Mouse (Mus musculus) hindbrain, postnatal 0 days (tissue): ENCODE data around the gene Arl5c. TPM values are rescaled to one million over a fixed set of nuclear protein-coding genes. Genes with fewer than 3 reads are reported as not detected.
A peak's percentile ranks its signal among the peaks of the same experiment; 100 is the strongest.

Source experiments
- ATAC-seq: fragments of 200-750 bp; cut with Nextera tagmentation; 2 replicates; pipeline ENCODE4 v1.8.0; 2017; ENCODE audit warnings: mild to moderate bottlenecking, moderate TSS enrichment, moderate library complexity
- DNase-seq: peaks from one replicate; pipeline ENCODE4 v3.0.0-alpha.2; 2015; ENCODE audit warnings: low spot score
- H3K27ac ChIP-seq: fragments of 300-500 bp; sonication (generic); 2 replicates; pipeline ENCODE4 v1.5.1; 2014; ENCODE audit warnings: mild to moderate bottlenecking
- H3K27me3 ChIP-seq: fragments of 300-500 bp; sonication (generic); 2 replicates; pipeline ENCODE4 v1.6.1; 2014; ENCODE audit warnings: low read length, mixed read lengths; ENCODE audit not compliant: insufficient read depth
- H3K36me3 ChIP-seq: fragments of 300-500 bp; sonication (generic); 2 replicates; pipeline ENCODE4 v1.6.1; 2014; ENCODE audit warnings: low read length, mixed read lengths; ENCODE audit not compliant: insufficient read depth
- H3K4me1 ChIP-seq: fragments of 300-500 bp; sonication (generic); 2 replicates; pipeline ENCODE4 v1.6.1; 2014; ENCODE audit warnings: antibody characterized with exemption, low read length, mixed read lengths; ENCODE audit not compliant: insufficient read depth
- H3K4me2 ChIP-seq: fragments of 300-500 bp; sonication (generic); 2 replicates; pipeline ENCODE4 v1.6.1; 2014; ENCODE audit warnings: low read depth, mild to moderate bottlenecking, low read length, moderate library complexity, mixed read lengths
- H3K4me3 ChIP-seq: fragments of 300-500 bp; sonication (generic); 2 replicates; pipeline ENCODE4 v1.5.1; 2014; ENCODE audit warnings: low read length
- H3K9ac ChIP-seq: fragments of 300-500 bp; sonication (generic); replicated peaks from 2 replicates; pipeline ENCODE4 v1.6.1; 2014; ENCODE audit warnings: mild to moderate bottlenecking, low read length, moderate library complexity, mixed read lengths
- H3K9me3 ChIP-seq: fragments of 300-500 bp; sonication (generic); 2 replicates; pipeline ENCODE4 v1.6.1; 2016; ENCODE audit warnings: low read length, mixed read lengths
- CTCF ChIP-seq: IDR thresholded peaks from 2 replicates; pipeline ENCODE4 v1.5.1; 2016; ENCODE audit warnings: antibody characterized with exemption, control low read depth, low read depth
- WGBS: fragments of 180-500 bp; shearing (Covaris S2); extraction: QIAGEN DNeasy Blood & Tissue Kit; methylation state at CpG from one replicate; pipeline ENCODE4 v1.1.7; 2014; 5-methylcytosine and 5-hydroxymethylcytosine counted together
- polyA plus RNA-seq: library from polyadenylated mRNA; unstranded; fragments of >200 nt; fragmentation: Nextera tagmentation; extraction: Ambion mirVana; gene quantifications from 2 replicates; pipeline ENCODE4 v1.2.1, GENCODE M21; 2015
- total RNA-seq: library from RNA; depleted of rRNA; stranded (reverse); fragments of >200 nt; gene quantifications from 2 replicates; pipeline ENCODE4 v1.2.3, GENCODE M21; 2014

Gene Arl5c
- total and polyA plus RNA-seq, 2 experiments from 2014 or later: 2.6 to 4.8 TPM

DNA sequence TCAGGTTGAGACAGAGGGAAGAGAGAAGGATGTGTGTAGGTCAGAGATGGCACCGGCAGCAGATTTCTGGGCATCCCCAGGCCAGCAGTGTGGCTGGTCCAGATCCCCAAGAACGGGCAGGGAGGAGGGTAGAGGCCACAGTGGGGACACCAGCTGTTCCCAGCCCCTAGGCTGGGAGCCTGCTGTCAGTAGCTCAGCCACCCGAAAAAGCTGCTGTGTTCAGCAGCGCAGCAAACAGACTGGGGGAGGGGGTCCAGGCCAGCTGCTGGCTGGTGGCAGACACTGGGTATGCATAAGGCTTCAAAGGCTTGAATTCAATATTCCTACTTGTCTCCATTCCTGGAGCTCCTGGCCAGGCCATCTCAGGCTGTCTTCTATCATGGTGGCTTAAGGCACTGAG, 38.9 kb upstream of the Arl5c start:
- Histone ChIP-seq H3K27me3 (no peaks in the 10 kb centered on the region), H3K9ac (no peak overlapping the region), H3K4me3 (no peak overlapping the region), H3K36me3 (peaks cover 10% of the 10 kb centered on the region; the same call in 1 of the 2 replicates), H3K27ac (peak overlapping the region; percentile 49; the same call in 1 of the 2 replicates), H3K4me1 (peaks cover 7% of the 10 kb centered on the region), H3K9me3 (no peaks in the 10 kb centered on the region), H3K4me2 (no peak overlapping the region)
- DNase-seq (peak; percentile 75), ATAC-seq (peak; percentile 56)
- 15% methylated on average over 4 of the region's 4 CpGs for WGBS
- TF ChIP-seq CTCF: no peak

DNA sequence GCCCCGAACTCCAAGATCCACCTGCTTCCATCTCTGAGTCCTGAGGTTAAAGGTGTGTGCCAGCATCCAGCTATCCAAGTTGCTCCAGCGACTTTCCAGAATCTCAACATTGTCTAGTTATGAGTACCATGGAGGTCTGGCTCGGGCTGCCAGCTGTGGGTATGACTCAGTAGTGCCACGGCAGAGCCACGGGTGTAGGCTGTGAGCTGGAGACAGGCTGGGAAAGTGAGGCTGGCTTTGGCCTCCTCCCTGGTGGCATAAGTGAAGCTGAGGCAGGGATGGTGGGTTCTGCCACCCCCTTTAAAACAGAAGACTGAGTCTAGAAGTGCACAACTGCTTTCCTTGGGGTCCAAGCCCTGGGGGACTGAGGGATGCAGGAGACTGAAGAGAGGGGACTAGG, 38.1 kb upstream of the Arl5c start:
- no peak for DNase-seq
- Histone ChIP-seq H3K9me3 (no peaks in the 10 kb centered on the region), H3K9ac (no peak overlapping the region)

DNA sequence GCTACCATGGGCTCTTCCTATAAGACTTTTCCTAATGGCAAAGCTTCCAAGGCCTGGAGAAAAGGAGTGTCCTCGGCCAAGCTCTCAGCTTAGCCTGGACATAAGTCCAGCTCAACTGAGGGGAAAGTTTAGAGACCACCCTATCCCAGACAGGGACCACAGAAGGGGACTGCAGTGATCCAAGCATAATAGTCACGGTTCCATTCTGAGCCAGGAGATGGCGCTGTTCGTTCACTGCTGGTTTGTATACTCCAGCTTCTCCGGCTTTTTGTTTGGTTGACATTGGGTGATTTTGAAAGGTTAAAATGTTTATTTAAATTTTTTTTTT, 35.4 kb upstream of the Arl5c start:
- no peak overlapping the region for H3K4me2 ChIP-seq
- H3K36me3 ChIP-seq: peaks cover 25% of the 10 kb centered on the region; the same call in 1 of the 2 replicates
- DNase-seq (peak; percentile 90), ATAC-seq (no peak)
- H3K4me3 ChIP-seq: no peak overlapping the region
- no peak overlapping the region for H3K27ac ChIP-seq
- no peak overlapping the region for H3K9ac ChIP-seq
- H3K9me3 ChIP-seq: no peaks in the 10 kb centered on the region
- peak; percentile 95 for TF ChIP-seq CTCF
- peaks cover 11% of the 10 kb centered on the region for H3K4me1 ChIP-seq
- H3K27me3 ChIP-seq: no peaks in the 10 kb centered on the region
- 4% methylated on average over 5 of the region's 5 CpGs for WGBS

More for the DNA sequence above, 38.1 kb upstream of the Arl5c start:
- no peak for TF ChIP-seq CTCF
- Histone ChIP-seq H3K36me3 (peaks cover 17% of the 10 kb centered on the region; the same call in 1 of the 2 replicates), H3K27ac (no peak overlapping the region), H3K4me1 (peaks cover 7% of the 10 kb centered on the region), H3K4me3 (no peak overlapping the region), H3K4me2 (no peak overlapping the region), H3K27me3 (no peaks in the 10 kb centered on the region)
- no peak for ATAC-seq
- 79% methylated on average over 5 of the region's 5 CpGs for WGBS

DNA sequence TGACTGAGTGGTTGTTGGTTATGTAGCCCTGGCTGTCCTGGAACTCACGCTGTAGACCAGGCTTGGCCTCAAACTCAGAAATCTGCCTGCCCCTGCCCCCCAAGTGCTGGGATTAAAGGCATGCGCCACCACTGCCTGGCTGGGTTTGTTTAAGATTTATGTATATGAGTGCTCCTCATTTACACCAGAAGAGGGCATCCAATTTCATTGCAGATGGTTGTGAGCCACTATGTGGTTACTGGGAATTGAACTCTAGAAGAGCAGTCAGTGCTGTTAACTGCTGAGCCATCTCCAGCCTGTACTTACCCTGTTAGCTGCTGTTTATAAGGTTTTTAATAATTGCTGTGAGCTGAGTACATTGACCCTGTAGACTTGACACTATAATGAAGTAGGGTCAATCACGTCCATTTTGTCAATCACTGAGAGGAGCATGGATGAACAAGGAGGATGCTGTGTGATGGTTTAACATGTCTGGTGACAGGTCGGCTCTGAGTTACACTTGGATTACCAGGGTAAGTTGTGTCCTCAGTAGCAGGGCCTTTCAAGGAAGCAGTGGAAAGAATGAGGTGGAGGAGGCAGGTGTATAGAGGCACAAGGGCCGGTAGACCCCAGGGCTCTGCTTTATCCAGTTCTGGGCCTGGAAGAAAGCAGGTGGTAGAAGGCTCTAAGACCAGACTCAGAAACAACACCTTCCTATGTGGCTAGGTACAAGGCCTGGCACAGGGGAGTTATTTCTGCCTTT, 34.9 kb upstream of the Arl5c start:
- peak; percentile 48; the same call in 1 of the 2 replicates for TF ChIP-seq CTCF
- Histone ChIP-seq H3K4me2 (no peak overlapping the region), H3K36me3 (peaks cover 25% of the 10 kb centered on the region; the same call in 1 of the 2 replicates), H3K9me3 (no peaks in the 10 kb centered on the region), H3K27me3 (no peaks in the 10 kb centered on the region), H3K27ac (no peak overlapping the region), H3K4me3 (no peak overlapping the region), H3K4me1 (peaks cover 12% of the 10 kb centered on the region), H3K9ac (no peak overlapping the region)
- ATAC-seq (no peak), DNase-seq (peak; percentile 44)
- 51% methylated on average over 5 of the region's 5 CpGs for WGBS

DNA sequence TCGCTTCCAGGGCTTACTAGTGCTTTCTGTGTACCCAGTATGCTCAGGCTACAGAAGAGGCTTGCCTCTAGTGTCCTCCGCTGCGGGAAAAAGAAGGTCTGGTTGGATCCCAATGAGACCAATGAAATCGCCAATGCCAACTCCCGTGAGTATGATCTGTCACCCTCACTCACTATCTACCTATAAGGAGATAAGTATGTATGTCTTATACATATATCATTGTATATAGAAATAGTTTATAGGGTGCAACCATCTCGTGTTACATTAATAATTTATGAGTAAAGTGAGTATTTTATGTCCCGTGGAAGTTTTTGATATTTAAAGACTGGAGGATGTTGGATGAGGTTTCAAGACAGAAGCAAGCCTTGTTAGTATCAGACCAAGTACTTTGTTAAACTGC, 31.8 kb upstream of the Arl5c start:
- H3K36me3 ChIP-seq: peaks cover 25% of the 10 kb centered on the region; the same call in 1 of the 2 replicates
- no peak for DNase-seq
- H3K4me2 ChIP-seq: peak overlapping the region; percentile 81
- H3K4me1 ChIP-seq: peaks cover 18% of the 10 kb centered on the region
- no peak for ATAC-seq
- H3K9ac ChIP-seq: peak overlapping the region; percentile 99
- no peaks in the 10 kb centered on the region for H3K27me3 ChIP-seq
- no peak for TF ChIP-seq CTCF
- H3K27ac ChIP-seq: 0 out of 2 replicates have a peak overlapping the region, but pooled peaks have one; percentile 95
- no peaks in the 10 kb centered on the region for H3K9me3 ChIP-seq
- 23% methylated on average over 7 of the region's 7 CpGs for WGBS
- H3K4me3 ChIP-seq: peak overlapping the region; percentile 98

DNA sequence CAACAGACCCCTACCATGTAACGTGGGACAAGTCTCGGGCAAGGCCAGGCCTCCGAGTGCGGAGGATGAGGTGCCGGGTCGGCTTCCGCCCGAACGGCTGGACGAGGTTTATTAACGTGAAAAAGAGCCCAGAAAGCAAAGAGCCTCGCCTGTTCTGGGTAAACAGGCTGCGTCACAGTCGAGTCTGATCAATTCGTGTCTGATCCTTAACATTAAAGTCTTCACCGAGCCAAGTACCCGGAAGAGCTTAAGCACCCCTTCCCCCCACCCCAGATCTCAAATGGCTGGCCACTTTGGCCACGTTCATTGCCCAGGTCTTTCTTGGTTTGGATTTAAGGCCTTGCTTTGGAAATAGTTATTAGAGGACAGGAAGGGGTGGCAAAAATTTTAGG, 31.3 kb upstream of the Arl5c start:
- no peak for DNase-seq
- H3K4me2 ChIP-seq: peak overlapping the region; percentile 81
- no peak for TF ChIP-seq CTCF
- H3K27ac ChIP-seq: peak overlapping the region; percentile 95
- no peaks in the 10 kb centered on the region for H3K9me3 ChIP-seq
- H3K36me3 ChIP-seq: peaks cover 25% of the 10 kb centered on the region; the same call in 1 of the 2 replicates
- peak overlapping the region; percentile 98 for H3K4me3 ChIP-seq
- 0% methylated on average over 18 of the region's 18 CpGs for WGBS
- peak overlapping the region; percentile 99 for H3K9ac ChIP-seq
- no peaks in the 10 kb centered on the region for H3K27me3 ChIP-seq
- ATAC-seq: no peak
- peaks cover 18% of the 10 kb centered on the region for H3K4me1 ChIP-seq
